Mouse (Mus musculus): ENCODE data around the gene A130010J15Rik.

Gene A130010J15Rik

GRCm38 (mm10) chr1:193200640-193201382 lies 33.0 kb downstream of the A130010J15Rik start:
- no peak for DNase-seq (ENCODE audit: low spot score in 2 of 2)

- no peak for DNase-seq (ENCODE audit: low spot score in 2 of 2)
Observed at GRCm38 (mm10) chr1:193201383-193201778, 33.5 kb downstream of the A130010J15Rik start, which contains the start of gene Traf3ip3. TSS of gene Traf3ip3 (minus strand) at chr1:193201703.

- no peak for DNase-seq (ENCODE audit: low spot score in 2 of 2)
Observed at GRCm38 (mm10) chr1:193203821-193204220, 36.0 kb downstream of the A130010J15Rik start.

GRCm38 (mm10) chr1:193205431-193205830 lies 37.6 kb downstream of the A130010J15Rik start:
- no peak for DNase-seq (ENCODE audit: low spot score in 2 of 2)

- DNase-seq (ENCODE audit: low spot score in 2 of 2), result no peak
Observed at GRCm38 (mm10) chr1:193207503-193207902, 39.7 kb downstream of the A130010J15Rik start, which contains the start of gene Lamb3. TSS of gene Lamb3 (plus strand) at chr1:193207699.

GRCm38 (mm10) chr1:193208178-193208577 lies 40.3 kb downstream of the A130010J15Rik start:
- DNase-seq (ENCODE audit: low spot score in 2 of 2), result peak in 1 of 2 experiments; percentile 17

- DNase-seq (ENCODE audit: low spot score in 2 of 2), result no peak
Observed at GRCm38 (mm10) chr1:193211371-193211770, 43.5 kb downstream of the A130010J15Rik start.

GRCm38 (mm10) chr1:193214053-193214452 lies 46.2 kb downstream of the A130010J15Rik start:
- DNase-seq (ENCODE audit: low spot score in 2 of 2), result no peak

GRCm38 (mm10) chr1:193216000-193216399 lies 48.2 kb downstream of the A130010J15Rik start:
- no peak for DNase-seq (ENCODE audit: low spot score in 2 of 2)

GRCm38 (mm10) chr1:193220408-193220807 lies 52.6 kb downstream of the A130010J15Rik start:
- no peak for DNase-seq (ENCODE audit: low spot score in 2 of 2)

- no peak for DNase-seq (ENCODE audit: low spot score in 2 of 2)
Observed at GRCm38 (mm10) chr1:193225531-193225930, 57.7 kb downstream of the A130010J15Rik start.

- DNase-seq (ENCODE audit: low spot score in 2 of 2), result no peak
Observed at GRCm38 (mm10) chr1:193226114-193226513, 58.3 kb downstream of the A130010J15Rik start.

- no peak for DNase-seq (ENCODE audit: low spot score in 2 of 2)
Observed at GRCm38 (mm10) chr1:193226724-193227522, 59.1 kb downstream of the A130010J15Rik start.

Measured in cerebellum, postnatal 4 days (tissue).